Mouse (Mus musculus): ENCODE results near the gene Aldh18a1. TPM values are rescaled to one million over a fixed set of nuclear protein-coding genes. Genes with fewer than 3 reads are reported as not detected.

Gene Aldh18a1
- polyA plus RNA-seq, 1 experiment, result 64.3 TPM

DNA sequence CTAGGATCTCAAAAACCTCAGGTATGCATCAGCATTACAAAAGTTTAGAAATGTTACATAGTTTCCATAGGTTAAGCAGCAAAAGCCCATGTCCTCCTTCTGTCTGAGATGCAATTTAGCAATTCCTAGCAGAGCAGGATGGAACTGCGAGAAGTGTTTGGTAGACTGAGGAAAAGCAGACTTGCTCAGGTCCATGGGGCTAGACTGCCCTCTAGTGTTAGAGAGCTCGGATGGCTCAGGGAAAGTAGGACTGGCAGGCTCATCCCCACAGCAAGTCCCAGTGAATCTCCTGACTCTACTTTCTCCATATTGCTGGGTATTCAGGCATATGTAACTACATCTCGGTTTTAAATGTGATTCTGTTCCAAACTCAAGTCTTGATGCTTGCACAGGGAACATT, 43.4 kb downstream of the Aldh18a1 start:
- WGBS, result 5% methylated on average over 3 of the region's 3 CpGs
- peak; percentile 40 for DNase-seq (ENCODE audit: low read depth, low spot score)

DNA sequence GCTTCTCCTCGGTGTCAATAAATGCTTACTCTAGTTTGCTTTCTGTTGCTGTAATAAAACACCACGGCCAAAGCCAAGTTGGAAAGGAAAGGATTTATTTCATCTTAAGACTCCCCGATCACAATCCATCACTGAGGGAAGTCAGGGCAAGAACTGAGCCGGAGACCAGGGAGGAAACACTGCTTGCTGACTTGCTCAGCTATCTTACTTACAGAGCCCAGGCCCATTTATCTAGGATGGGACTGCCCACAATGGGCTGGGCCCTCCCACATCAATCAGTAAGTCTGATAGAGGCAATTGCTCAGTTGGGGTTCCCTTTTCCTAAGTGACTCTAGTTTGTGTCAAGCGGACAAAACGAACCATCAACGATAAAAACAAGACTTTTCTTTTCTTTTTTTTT, 45.5 kb downstream of the Aldh18a1 start:
- no peak for DNase-seq (ENCODE audit: low read depth, low spot score)
- 58% methylated on average over 7 of the region's 7 CpGs for WGBS

DNA sequence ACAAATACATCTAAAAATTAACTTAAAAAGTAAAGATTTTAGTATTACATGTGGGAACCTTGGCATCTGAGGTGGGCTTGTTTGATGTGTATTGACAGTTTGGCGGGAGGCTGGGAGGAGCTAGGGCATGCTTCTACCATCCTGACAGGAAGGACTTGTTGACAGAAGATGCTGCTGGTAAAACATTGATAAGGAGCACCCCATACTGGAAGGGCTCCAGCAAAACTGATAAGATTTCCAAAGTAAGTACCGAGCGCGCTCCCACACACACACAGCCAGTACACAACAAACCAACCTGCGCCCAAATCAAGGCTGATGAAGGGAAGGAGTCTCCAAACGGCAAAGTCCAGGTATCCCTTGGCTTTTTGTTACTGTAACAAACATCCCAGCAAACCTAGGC, 51.7 kb downstream of the Aldh18a1 start:
- 46% methylated on average over 6 of the region's 6 CpGs for WGBS
- DNase-seq (ENCODE audit: low read depth, low spot score), result no peak

DNA sequence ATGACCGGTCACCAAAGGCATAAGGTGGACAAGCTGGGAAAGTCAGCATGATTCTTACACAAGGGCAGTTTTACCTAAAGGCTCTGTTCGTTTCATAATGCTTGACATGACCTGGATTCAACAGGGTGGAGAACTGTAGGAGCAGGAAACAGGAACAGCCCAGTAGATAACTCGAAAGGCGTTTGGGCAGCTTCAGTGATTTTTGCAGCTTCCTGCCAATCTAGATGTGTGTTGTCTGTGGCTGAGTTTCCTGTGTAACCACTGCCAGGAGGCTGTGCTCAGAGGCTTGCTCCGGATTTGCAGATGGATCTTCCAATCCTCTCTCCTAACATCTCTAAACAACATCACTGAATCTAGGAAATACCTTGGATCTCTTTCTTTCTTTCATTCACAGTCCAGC, 55.7 kb downstream of the Aldh18a1 start:
- WGBS, result 73% methylated on average over 5 of the region's 5 CpGs

DNA sequence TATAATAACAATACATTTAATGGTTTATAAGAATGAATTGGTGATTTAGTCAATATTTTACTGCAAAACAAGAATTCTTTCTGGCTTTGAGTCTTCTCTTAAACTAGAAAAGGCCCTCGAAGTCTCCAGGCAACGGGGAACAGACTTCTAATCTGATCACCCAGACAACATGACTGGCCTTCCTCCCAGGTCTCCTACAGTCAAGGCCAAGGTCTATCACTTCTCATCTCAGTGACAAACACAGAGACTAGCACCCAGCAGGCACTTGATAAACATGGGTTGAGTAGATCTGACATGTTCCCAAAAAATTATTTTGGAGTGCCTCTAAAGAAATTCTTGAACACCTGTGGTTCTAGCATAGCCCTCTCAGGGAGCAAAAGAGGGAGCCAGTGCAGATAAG, 57.9 kb downstream of the Aldh18a1 start:
- 82% methylated on average over 2 of the region's 2 CpGs for WGBS
- no peak for DNase-seq (ENCODE audit: low read depth, low spot score)

More for the DNA sequence above, 55.7 kb downstream of the Aldh18a1 start:
- no peak for DNase-seq (ENCODE audit: low read depth, low spot score)

DNA sequence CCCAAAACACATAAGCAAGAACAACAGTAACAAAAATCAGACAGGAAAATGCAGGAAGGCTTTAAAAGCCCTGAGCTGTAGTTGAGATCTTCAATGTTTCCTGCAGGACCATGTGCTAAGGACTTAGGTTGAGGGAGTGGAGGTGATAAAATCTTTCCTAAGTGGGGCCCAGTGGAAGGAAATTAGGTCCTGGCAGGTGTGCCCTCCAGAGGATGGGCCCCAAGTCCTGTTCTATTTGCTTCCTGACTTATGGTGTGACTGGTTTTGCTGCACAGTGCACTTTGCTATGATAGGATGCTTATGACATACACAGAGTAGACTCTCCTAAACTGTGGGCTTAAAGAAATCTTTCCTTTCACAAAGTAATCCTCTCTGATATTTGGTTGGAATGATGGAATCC, 60.0 kb downstream of the Aldh18a1 start:
- DNase-seq (ENCODE audit: low read depth, low spot score), result no peak

DNA sequence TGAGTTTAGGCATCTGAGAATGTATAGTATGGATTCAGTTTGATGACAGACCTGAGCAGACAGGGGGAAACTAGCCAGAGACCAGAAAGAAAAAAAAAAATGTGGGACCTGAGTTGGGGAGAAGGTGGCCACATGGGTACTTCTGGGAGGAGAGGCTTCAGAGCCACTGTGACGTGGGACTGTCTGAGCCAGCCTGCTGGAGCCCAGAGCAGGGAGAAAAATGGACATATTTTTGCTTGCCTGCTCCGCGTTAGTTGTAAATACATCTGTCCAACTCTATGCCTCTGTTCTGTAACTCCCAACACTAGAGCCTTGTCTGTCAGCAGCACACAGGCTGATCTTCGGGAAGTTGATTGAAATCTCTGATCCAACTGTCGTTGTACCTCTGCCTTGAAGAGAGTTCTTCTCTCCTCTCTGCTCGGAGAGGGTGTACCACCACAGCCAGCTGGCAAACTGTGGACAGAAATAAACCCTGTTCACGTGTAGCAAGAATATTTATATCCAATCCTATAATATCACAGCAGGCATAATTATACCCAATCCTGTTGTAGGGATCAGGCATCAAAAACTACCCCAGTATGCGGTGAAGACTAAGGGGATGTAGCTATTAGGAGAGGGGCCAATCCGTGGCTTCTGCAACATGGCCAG, 61.8 kb downstream of the Aldh18a1 start:
- WGBS, result 82% methylated on average over 9 of the region's 9 CpGs
- DNase-seq (ENCODE audit: low read depth, low spot score), result no peak

DNA sequence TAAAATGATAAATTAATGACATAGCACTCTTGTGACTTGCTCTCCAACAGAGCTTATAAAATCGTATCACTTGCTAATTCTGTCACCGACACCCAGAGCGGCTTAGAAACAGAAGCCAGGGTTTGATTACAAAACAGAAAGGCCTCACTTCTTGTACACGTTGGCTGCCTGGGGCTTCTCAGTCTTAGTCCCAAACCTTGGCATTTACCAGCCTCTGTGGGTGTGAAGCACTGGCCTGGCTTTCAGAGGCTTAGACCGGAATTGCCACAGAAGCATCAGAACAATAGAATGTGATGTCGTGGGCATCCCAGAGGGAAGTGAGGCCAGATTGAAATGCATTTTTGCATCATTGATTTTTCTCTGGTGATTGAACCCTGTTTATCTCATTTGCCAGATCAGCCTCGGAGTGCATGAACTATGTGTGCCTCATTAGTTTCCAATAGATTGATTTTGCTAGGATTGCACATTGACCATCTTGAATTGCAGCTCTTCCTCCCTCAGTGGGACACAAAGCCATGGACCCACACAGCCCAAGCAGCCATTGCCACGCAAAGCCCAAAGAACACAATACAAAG, 64.7 kb downstream of the Aldh18a1 start:
- WGBS, result 79% methylated on average over 8 of the region's 8 CpGs
- no peak for DNase-seq (ENCODE audit: low read depth, low spot score)

DNA sequence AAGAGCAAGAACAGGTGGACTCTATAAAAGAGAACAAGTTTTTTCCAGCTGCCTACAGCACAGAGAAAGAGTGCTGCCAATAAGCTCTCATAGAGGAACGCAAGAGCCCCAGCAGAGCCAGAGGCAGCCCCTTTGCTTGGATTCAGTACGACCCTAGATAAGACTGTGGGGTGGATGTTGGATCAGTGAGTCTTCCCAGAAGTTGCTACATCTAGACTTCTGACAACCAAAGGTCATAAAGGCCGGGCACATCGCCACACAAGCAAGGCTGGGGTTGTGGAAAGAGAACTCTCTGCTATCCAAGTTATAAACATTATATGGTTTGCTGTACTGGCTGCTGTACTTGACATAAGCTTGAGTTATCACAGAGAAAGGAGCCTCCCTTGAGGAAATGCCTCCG, 67.9 kb downstream of the Aldh18a1 start:
- DNase-seq (ENCODE audit: low read depth, low spot score), result no peak
- 35% methylated on average over 5 of the region's 5 CpGs for WGBS

DNA sequence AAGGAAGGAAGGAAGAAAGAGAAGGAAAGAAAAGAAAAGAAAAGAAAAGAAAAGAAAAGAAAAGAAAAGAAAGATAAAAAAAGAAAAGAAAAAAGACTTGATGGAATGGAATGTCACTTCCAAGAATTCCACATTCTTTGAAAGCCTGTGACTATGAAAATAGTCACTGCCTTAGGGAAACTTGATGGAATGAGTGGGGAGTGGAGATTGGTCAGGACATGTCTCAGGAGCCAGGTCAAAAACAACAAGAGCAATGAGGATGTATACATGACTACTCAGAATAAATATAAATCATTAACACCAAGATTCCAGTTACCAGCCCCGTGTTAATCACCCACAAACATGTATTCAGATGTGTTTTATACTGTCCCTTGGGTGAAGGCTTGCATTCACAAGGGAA, 69.6 kb downstream of the Aldh18a1 start:
- WGBS, result 35% methylated on average over 1 of the region's 1 CpGs
- no peak for DNase-seq (ENCODE audit: low read depth, low spot score)

DNA sequence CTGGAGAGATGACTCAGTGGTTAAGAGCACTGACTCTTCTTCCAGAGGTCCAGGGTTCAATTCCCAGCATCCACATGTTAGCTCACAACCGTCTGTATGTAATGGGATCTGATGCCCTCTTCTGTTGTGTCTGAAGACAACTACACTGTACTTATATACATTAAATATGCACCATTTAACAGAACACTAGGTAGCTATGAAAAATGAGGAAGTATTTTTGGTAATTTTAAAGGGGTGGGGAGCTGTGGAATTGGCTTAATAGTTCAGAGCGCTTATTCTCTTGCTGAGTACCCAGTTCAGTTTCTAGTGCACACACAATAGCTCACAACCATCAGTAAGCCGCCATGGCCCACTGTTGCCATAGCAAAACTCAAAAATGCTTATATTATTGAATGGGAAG, 72.7 kb downstream of the Aldh18a1 start:
- WGBS, result 91% methylated on average over 3 of the region's 3 CpGs
- DNase-seq (ENCODE audit: low read depth, low spot score), result no peak

DNA sequence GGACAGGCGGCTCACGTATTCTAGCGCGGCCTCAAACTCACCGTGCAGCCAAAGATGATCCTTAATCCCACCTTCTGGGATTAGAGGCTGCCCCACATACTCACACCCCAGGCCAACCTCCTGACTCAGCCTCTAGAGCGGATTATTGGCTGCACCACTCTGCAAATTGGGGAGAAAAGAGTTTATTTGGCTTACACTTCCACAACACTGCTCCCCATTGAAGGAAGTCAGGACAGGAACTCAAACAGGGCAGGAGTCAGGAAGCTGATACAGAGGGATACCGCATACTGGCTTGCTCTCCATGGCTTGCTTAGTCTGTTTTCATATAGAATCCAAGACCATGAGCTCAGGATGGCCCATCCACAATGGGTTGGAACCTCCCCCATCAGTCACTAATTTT, 73.9 kb downstream of the Aldh18a1 start:
- 79% methylated on average over 7 of the region's 7 CpGs for WGBS
- DNase-seq (ENCODE audit: low read depth, low spot score), result no peak

DNA sequence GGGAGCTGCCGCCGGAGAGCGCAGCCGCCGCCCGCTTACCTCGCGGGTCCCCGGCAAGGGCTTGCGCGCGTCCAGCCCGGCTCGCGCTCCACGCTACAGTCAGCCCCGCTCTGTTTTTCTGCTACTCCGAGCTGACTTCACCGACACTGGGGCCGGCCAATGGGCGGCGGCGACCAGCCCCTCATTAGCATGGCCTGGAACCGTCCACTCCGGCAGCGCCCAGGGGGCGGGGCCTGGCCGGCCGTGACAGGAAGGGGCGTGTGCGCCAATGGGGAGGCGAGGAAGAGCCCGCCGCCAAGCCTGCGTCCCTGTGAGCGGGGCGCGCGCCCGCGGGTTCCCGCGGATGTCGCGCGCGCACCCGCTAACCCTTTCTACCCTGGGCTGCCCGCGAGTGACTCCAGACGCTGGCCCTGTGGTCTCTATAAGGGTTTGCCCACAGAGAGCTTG, 74.6 kb downstream of the Aldh18a1 start, which contains the start of gene Sorbs1:
Gene Sorbs1, minus strand, starts transcription at position 148 of the 447 bp plus-strand sequence.
- WGBS, result under 1% methylated on average over 51 of the region's 51 CpGs
- peak; percentile 89 for DNase-seq (ENCODE audit: low read depth, low spot score)

DNA sequence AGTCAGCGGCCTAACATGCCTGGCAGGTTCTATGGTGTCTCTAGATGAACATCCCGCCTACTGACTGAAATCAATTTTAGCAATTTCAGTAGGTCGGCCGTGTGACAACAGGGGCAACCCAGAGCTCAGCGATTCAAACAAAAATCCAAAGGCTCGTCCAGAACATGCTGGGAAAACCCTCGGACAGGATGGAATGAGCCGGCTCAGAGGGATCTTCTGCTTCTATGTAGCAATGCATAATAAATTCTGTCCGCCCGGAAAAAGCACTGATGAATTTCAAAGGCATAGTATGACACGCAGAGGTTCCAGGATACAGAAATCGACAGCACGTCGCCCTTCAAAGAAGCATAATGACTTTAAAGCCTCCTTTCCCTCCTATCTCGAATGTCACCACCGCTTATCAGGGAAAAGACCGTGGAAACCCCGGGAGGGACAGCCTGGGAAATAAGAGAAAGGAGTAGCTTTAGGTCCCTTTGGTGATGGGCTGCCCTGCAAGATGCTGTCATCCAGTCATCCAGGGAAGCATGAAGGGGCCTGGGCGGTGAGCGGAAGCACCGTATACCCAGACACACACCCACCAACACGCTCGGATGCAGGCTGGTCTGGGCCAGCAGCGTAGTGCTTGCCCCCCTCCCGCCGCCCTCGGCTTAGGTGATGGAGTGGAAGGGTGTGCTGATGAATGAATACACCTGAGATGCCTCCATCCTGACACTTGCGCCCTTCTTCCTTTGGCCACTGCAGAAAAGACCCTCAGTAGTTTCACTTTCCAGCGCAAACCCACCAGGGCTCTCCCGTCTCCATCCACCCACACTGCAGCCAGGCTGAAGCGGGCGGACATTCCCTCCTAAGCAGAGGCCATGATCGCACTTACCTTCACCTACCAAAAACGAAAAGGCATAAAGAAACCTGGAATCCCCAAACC, 75.5 kb downstream of the Aldh18a1 start:
- no peak for DNase-seq (ENCODE audit: low read depth, low spot score)
- WGBS, result 2% methylated on average over 34 of the region's 34 CpGs

DNA sequence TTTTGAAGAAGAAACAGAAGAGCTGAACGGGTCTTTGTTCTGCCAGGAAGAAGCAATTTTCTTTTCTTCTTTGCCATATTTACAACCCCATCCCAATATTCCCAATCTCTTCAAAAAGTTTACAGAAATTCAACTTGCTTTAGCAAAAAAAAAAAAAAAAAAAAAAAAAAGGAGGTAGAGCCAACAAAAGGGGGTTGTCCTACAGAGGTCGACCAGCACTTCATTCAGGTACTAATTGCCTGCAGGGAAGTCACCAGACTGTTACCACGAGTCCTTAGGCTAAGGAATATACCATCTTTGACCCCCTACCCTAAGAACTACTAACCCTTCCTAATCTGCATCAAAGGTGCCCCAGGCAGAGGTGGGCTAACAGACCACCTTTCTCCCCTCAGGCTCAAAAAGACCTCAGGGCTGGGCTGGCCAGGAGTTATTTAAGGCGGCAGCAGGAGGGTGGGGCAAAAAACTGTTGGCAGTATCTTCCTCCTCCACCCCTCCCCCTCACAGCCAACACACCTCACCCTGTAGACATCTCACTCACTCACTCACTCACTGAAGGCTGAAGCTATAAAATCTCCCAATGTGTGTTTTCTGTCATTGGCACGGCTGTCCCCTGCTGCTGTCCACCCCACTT, 76.5 kb downstream of the Aldh18a1 start:
- no peak for DNase-seq (ENCODE audit: low read depth, low spot score)
- WGBS, result 12% methylated on average over 5 of the region's 5 CpGs

DNA sequence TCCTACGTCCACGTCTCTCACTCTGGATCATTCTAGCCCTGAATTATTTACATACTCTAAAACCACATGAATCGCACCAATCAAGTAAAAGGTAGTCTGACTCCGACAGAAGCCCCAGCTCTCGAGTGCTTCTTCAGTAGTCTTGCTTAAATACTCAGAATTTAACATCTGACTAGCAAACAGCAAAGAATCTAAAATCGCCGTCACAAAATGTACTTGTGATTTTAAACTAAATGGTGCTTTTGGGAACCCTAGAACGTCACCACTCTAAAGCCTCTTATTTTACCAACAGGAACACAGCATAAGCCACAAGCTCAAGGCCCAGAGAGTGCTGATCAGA, 77.2 kb downstream of the Aldh18a1 start:
- no peak for DNase-seq (ENCODE audit: low read depth, low spot score)
- WGBS, result 76% methylated on average over 8 of the region's 8 CpGs

DNA sequence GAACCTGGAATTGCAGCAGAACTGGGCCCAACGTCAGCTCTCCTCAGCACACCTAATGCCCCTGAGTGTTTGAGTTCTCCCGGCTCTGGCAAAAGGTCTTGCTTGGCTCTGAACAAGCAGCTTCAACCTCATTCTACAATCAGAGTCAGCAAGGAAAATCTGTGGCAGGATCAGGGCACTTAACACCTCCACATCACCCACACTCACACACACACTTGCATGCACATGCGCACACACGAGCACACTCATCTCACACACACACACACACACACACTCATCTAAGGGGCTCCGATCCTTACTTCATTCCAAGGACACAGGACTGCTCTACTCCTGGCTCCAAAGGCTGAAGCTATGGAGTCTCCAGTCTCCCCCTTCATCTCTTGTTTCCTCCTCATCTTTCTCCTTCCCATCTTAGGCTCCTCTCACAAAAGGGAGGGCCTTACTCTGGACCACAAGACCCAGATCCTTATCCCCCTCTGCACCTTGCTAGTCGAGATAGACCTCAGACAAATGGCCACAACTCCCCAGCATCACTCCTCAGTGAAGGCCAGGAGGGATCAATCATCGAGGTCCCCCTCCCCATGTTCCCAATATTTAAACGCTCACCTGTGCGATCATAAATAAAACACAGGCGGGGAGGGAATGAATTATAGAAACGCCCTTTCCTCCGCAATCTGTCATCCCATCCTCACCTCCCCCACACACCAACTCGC, 77.7 kb downstream of the Aldh18a1 start:
- 82% methylated on average over 13 of the region's 13 CpGs for WGBS
- DNase-seq (ENCODE audit: low read depth, low spot score), result no peak

DNA sequence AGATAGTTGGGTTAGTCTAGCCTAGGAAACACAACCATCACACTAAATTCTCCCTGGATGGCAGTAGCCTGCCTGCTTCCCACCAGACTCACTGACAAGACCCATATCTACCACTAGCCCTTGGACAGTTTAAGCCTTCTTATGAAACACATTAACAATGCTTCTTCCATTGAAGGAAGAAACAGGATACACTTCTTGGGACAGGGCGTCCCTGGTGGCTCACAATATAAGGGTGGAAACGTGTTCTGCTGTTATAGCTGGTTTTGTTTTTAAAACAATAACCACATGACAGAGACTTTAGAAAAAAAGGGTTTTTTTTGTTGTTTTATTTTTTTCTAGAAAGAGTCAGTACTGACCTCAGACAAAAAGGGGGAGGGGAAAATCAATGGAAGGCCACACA, 79.0 kb downstream of the Aldh18a1 start:
- no peak for DNase-seq (ENCODE audit: low read depth, low spot score)
- 81% methylated on average over 2 of the region's 2 CpGs for WGBS

DNA sequence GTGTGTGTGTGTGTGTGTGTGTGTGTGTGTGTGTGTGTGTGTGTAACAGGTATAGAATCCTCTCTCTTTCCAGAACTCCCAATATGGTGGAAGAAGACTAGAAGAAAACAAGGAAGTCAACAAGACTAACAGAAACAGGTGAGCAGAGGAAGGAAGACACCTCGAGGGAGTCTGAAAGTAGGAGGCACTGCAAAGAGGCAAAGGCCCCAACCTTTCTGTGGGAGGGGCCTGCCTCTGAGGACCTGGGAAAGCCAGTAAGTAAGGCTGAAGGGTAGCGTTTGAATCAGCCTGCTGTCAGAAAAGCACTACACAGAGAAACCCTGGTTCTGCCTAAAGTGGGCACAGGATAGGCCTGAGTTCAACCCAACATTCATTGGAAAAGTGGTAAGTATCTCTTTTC, 79.4 kb downstream of the Aldh18a1 start:
- DNase-seq (ENCODE audit: low read depth, low spot score), result no peak
- WGBS, result 34% methylated on average over 2 of the region's 2 CpGs

DNA sequence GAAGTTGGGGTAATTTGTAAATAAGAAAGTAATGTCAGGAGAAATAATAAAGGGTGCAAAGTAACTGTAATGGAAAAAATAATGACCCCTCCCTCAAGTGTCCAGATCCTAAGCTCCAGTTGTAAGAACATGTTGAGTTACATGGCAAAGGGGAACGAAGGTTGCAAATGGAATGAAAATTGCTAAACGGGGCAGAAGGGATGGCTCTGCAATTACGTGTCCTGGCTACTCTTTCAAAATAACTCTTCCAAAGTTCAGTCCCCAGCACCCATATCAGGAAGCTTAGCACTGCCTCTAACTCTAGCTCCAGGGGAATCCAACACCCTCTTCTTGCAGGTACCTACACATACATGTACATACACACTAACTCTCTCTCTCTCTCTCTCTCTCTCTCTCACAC, 81.3 kb downstream of the Aldh18a1 start:
- WGBS, result 77% methylated on average over 3 of the region's 3 CpGs
- no peak for DNase-seq (ENCODE audit: low read depth, low spot score)
